Mouse (Mus musculus) testis, postnatal 10 days (tissue): ENCODE data around the gene Kpna6.

Experiments
- DNase-seq: peaks from one replicate; pipeline ENCODE4 v3.0.0; 2021; ENCODE audit warnings: low spot score

Kpna6 gene

GRCm38 (mm10) chr4:129618031-129618430 lies 54.5 kb downstream of the Kpna6 start:
- no peak for DNase-seq

GRCm38 (mm10) chr4:129617121-129617641 lies 55.4 kb downstream of the Kpna6 start:
- DNase-seq = no peak

- DNase-seq = no peak
Observed at GRCm38 (mm10) chr4:129616631-129617030, 55.9 kb downstream of the Kpna6 start.

GRCm38 (mm10) chr4:129615801-129616290 lies 56.7 kb downstream of the Kpna6 start:
- DNase-seq = no peak

GRCm38 (mm10) chr4:129614093-129614492 lies 58.5 kb downstream of the Kpna6 start, which contains the start of gene Dcdc2b:
Dcdc2b (minus strand) TSS chr4:129614257.
- DNase-seq = no peak

- DNase-seq = no peak
Observed at GRCm38 (mm10) chr4:129610472-129610871, 62.1 kb downstream of the Kpna6 start.

GRCm38 (mm10) chr4:129610026-129610425 lies 62.5 kb downstream of the Kpna6 start:
- no peak for DNase-seq

- no peak for DNase-seq
Observed at GRCm38 (mm10) chr4:129609139-129609631, 63.4 kb downstream of the Kpna6 start.

GRCm38 (mm10) chr4:129608426-129609025 lies 64.0 kb downstream of the Kpna6 start:
- DNase-seq = peak; percentile 85

GRCm38 (mm10) chr4:129600233-129601158 lies 72.1 kb downstream of the Kpna6 start, which contains the start of the genes Eif3i and Tmem234:
Eif3i (minus strand) TSS chr4:129600648.
Tmem234 (plus strand) TSS chr4:129600668.
- DNase-seq = peak; percentile 84
